Mouse (Mus musculus): ENCODE measurements at regions not wholly inside any gene's neighbourhood (a gene's known extent, or its start where the extent isn't known, plus 50 kb on each side); places are given as distances from the start of the nearest gene placed in this dataset.

DNA sequence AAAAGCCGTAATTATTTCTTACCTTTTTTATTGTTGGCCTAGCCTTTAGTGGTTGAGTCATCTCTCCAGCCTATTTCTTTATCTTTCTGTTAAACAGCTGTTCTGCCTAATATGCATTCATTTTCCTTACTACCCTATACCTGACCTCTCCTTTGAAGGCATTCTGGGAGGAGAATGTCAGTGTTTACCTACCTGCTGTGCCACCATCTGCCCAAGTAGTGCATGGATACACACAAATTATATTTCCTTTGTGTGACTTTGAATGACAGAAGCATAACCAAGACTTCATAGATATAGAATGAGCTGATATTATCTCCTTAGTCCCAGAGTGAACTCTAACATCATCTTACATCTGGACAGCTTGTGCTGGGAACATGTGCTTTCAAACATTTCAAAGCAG is 293.5 kb upstream of the Tom1l1 start:
- Histone ChIP-seq H3K36me3 (ENCODE audit: control insufficient read depth, insufficient read depth, low read length) (no peaks in the 10 kb centered on the region), H3K9me3 (ENCODE audit: control insufficient read depth, low read length) (no peaks in the 10 kb centered on the region), H3K27ac (replicated peaks; ENCODE audit: low read depth, low read length) (no peak overlapping the region), H3K4me2 (ENCODE audit: low read depth, severe bottlenecking) (no peak overlapping the region), H3K9ac (ENCODE audit: low read length) (no peak overlapping the region), H3K4me1 (ENCODE audit: control insufficient read depth, insufficient read depth, low read length) (no peaks in the 10 kb centered on the region), H3K4me3 (ENCODE audit: low read depth, low read length) (no peak overlapping the region), H3K27me3 (ENCODE audit: control insufficient read depth, insufficient read depth, low read length) (no peaks in the 10 kb centered on the region)
- no peak for ATAC-seq (ENCODE audit: insufficient number of reproducible peaks, low FRiP score, low TSS enrichment, low read depth)
- WGBS: 96% methylated on average over 1 of the region's 1 CpGs
- no peak for DNase-seq (ENCODE audit: low spot score)

DNA sequence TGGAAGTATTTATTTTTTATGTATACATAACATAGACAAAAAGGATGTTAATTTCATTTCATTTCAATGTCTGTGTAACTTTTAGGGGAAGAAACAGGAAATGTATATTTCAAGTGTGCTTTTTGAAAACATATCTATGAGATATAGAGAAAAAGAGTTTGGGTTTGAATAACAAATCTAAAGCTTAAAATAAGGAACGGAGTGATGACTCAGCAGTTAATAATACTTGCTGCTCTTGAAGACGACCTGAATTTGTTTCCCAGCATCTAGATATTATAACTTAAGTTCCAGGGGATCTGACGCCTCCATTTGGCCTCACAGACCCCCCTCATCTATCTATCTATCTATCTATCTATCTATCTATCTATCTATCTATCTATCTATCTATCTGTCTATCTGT is 290.1 kb upstream of the Tom1l1 start:
- Histone ChIP-seq H3K4me2 (ENCODE audit: low read depth, severe bottlenecking) (no peak overlapping the region), H3K36me3 (ENCODE audit: control insufficient read depth, insufficient read depth, low read length) (no peaks in the 10 kb centered on the region), H3K9ac (ENCODE audit: low read length) (no peak overlapping the region), H3K4me1 (ENCODE audit: control insufficient read depth, insufficient read depth, low read length) (no peaks in the 10 kb centered on the region), H3K27me3 (ENCODE audit: control insufficient read depth, insufficient read depth, low read length) (no peaks in the 10 kb centered on the region), H3K9me3 (ENCODE audit: control insufficient read depth, low read length) (no peaks in the 10 kb centered on the region), H3K27ac (replicated peaks; ENCODE audit: low read depth, low read length) (no peak overlapping the region), H3K4me3 (ENCODE audit: low read depth, low read length) (no peak overlapping the region)
- 83% methylated on average over 3 of the region's 3 CpGs for WGBS
- DNase-seq (ENCODE audit: low spot score): no peak
- no peak for ATAC-seq (ENCODE audit: insufficient number of reproducible peaks, low FRiP score, low TSS enrichment, low read depth)

DNA sequence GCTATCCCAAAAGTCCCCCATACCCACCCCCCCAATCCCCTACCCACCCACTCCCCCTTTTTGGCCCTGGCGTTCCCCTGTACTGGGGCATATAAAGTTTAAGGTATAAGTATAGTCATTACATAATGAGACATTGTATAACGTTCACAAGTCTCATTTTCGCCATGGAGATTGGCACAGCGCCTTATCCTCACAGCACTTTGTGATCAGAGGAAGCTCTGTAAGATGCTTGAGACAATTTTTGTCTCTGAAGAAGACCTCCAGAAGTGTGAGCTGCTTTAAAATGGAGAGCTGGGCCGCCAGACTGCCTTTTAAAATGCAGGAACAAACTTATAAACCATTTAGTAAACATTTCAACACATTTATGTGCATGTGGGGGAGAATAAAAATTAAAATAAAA is 252.9 kb upstream of the Tom1l1 start:
- Histone ChIP-seq H3K4me3 (ENCODE audit: low read depth, low read length) (no peak overlapping the region), H3K36me3 (ENCODE audit: control insufficient read depth, insufficient read depth, low read length) (no peaks in the 10 kb centered on the region), H3K4me2 (ENCODE audit: low read depth, severe bottlenecking) (no peak overlapping the region), H3K27me3 (ENCODE audit: control insufficient read depth, insufficient read depth, low read length) (no peaks in the 10 kb centered on the region), H3K9me3 (ENCODE audit: control insufficient read depth, low read length) (no peaks in the 10 kb centered on the region), H3K27ac (replicated peaks; ENCODE audit: low read depth, low read length) (no peak overlapping the region), H3K9ac (ENCODE audit: low read length) (no peak overlapping the region), H3K4me1 (ENCODE audit: control insufficient read depth, insufficient read depth, low read length) (no peaks in the 10 kb centered on the region)
- DNase-seq (ENCODE audit: low spot score) (no peak), ATAC-seq (ENCODE audit: insufficient number of reproducible peaks, low FRiP score, low TSS enrichment, low read depth) (no peak)
- WGBS: 79% methylated on average over 5 of the region's 5 CpGs

DNA sequence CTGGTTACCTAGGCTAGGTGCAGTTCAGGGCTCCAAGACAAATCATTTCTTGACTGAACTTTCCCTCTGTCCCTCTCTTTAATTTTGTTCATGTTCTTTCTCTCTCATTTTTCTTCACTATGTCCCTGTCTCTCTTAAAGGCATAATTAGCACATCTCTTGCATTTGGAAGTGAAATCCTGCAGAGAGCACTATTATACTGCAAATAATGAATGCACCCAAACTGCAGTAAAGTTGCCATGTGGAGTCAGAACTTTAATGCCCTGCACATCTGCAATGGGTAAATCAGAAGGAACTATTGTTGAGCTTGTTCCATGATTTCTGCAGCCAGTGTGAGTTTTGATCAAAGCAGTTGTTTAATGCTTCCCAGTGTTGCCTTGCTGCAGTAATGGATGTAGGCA is 237.6 kb upstream of the Tom1l1 start:
- Histone ChIP-seq H3K9me3 (ENCODE audit: control insufficient read depth, low read length) (no peaks in the 10 kb centered on the region), H3K4me3 (ENCODE audit: low read depth, low read length) (no peak overlapping the region), H3K4me2 (ENCODE audit: low read depth, severe bottlenecking) (no peak overlapping the region), H3K36me3 (ENCODE audit: control insufficient read depth, insufficient read depth, low read length) (no peaks in the 10 kb centered on the region), H3K27ac (replicated peaks; ENCODE audit: low read depth, low read length) (no peak overlapping the region), H3K4me1 (ENCODE audit: control insufficient read depth, insufficient read depth, low read length) (no peaks in the 10 kb centered on the region), H3K27me3 (ENCODE audit: control insufficient read depth, insufficient read depth, low read length) (no peaks in the 10 kb centered on the region), H3K9ac (ENCODE audit: low read length) (no peak overlapping the region)
- ATAC-seq (ENCODE audit: insufficient number of reproducible peaks, low FRiP score, low TSS enrichment, low read depth) (no peak), DNase-seq (ENCODE audit: low spot score) (no peak)

- 74% methylated on average over 3 of the region's 3 CpGs for WGBS
- no peaks in the 10 kb centered on the region for H3K4me1 ChIP-seq (ENCODE audit: control insufficient read depth, insufficient read depth, low read length)
- ATAC-seq (ENCODE audit: insufficient number of reproducible peaks, low FRiP score, low TSS enrichment, low read depth): no peak
Measured at GRCm38 (mm10) chr11:90917782-90918181, 229.6 kb upstream of the Tom1l1 start.

DNA sequence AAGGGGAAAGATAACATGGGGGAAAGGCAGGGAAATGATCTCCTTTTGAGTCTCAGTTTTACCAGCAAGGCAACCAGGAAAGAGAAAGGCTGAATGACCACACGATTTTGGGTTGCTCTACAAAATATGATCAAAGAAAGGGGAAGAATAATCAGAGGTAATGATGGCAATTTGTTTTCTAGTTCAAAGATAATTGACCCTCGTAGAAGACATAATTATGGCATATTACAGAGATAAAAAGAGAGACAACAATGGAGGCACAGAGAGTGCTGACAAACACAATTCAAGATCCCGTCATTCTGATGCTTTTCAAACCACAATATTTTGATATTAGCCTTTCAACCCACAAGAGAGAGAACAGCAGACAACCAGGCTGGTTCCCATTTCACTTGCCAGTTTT is 206.1 kb upstream of the Tom1l1 start:
- Histone ChIP-seq H3K9me3 (ENCODE audit: control insufficient read depth, low read length) (no peaks in the 10 kb centered on the region), H3K36me3 (ENCODE audit: control insufficient read depth, insufficient read depth, low read length) (no peaks in the 10 kb centered on the region), H3K4me1 (ENCODE audit: control insufficient read depth, insufficient read depth, low read length) (no peaks in the 10 kb centered on the region), H3K27ac (replicated peaks; ENCODE audit: low read depth, low read length) (no peak overlapping the region), H3K4me3 (ENCODE audit: low read depth, low read length) (no peak overlapping the region), H3K4me2 (ENCODE audit: low read depth, severe bottlenecking) (no peak overlapping the region), H3K9ac (ENCODE audit: low read length) (no peak overlapping the region), H3K27me3 (ENCODE audit: control insufficient read depth, insufficient read depth, low read length) (no peaks in the 10 kb centered on the region)
- ATAC-seq (ENCODE audit: insufficient number of reproducible peaks, low FRiP score, low TSS enrichment, low read depth) (no peak), DNase-seq (ENCODE audit: low spot score) (no peak)
- 74% methylated on average over 3 of the region's 3 CpGs for WGBS

More at GRCm38 (mm10) chr11:90917782-90918181, 229.6 kb upstream of the Tom1l1 start:
- no peak for DNase-seq (ENCODE audit: low spot score)
- Histone ChIP-seq H3K9ac (ENCODE audit: low read length) (no peak overlapping the region), H3K27me3 (ENCODE audit: control insufficient read depth, insufficient read depth, low read length) (no peaks in the 10 kb centered on the region), H3K27ac (replicated peaks; ENCODE audit: low read depth, low read length) (no peak overlapping the region), H3K36me3 (ENCODE audit: control insufficient read depth, insufficient read depth, low read length) (no peaks in the 10 kb centered on the region), H3K4me3 (ENCODE audit: low read depth, low read length) (no peak overlapping the region), H3K4me2 (ENCODE audit: low read depth, severe bottlenecking) (no peak overlapping the region), H3K9me3 (ENCODE audit: control insufficient read depth, low read length) (no peaks in the 10 kb centered on the region)

- Histone ChIP-seq H3K27me3 (ENCODE audit: control insufficient read depth, insufficient read depth, low read length) (no peaks in the 10 kb centered on the region), H3K4me3 (ENCODE audit: low read depth, low read length) (no peak overlapping the region), H3K9me3 (ENCODE audit: control insufficient read depth, low read length) (no peaks in the 10 kb centered on the region), H3K36me3 (ENCODE audit: control insufficient read depth, insufficient read depth, low read length) (no peaks in the 10 kb centered on the region), H3K27ac (replicated peaks; ENCODE audit: low read depth, low read length) (no peak overlapping the region), H3K9ac (ENCODE audit: low read length) (no peak overlapping the region), H3K4me1 (ENCODE audit: control insufficient read depth, insufficient read depth, low read length) (no peaks in the 10 kb centered on the region), H3K4me2 (ENCODE audit: low read depth, severe bottlenecking) (no peak overlapping the region)
- ATAC-seq (ENCODE audit: insufficient number of reproducible peaks, low FRiP score, low TSS enrichment, low read depth): no peak
- DNase-seq (ENCODE audit: low spot score): no peak
Measured at GRCm38 (mm10) chr11:90873122-90873521, 185.0 kb upstream of the Tom1l1 start.

DNA sequence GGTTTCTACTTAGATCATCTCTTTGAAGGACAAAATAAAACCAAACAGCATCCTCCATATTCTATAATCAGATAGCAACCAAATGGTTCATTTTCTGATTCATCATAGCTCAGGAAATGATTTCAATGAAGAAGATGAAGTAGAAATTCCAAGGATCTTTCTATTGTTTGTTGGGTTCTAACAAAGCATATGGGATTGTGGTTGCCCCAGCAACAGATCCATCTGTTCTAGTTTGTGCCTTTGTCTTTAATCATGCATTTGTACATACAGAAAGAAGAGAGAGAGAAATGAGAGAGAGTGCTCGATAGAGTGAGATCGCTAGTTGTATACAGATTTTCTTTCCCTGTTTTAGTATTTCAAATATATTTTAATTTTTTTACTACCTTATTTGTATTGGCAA is 183.5 kb upstream of the Tom1l1 start:
- H3K27ac ChIP-seq (replicated peaks; ENCODE audit: low read depth, low read length): no peak overlapping the region
- no peaks in the 10 kb centered on the region for H3K36me3 ChIP-seq (ENCODE audit: control insufficient read depth, insufficient read depth, low read length)
- DNase-seq (ENCODE audit: low spot score) (no peak), ATAC-seq (ENCODE audit: insufficient number of reproducible peaks, low FRiP score, low TSS enrichment, low read depth) (no peak)
- no peaks in the 10 kb centered on the region for H3K4me1 ChIP-seq (ENCODE audit: control insufficient read depth, insufficient read depth, low read length)
- H3K4me2 ChIP-seq (ENCODE audit: low read depth, severe bottlenecking): no peak overlapping the region
- no peak overlapping the region for H3K9ac ChIP-seq (ENCODE audit: low read length)
- no peaks in the 10 kb centered on the region for H3K27me3 ChIP-seq (ENCODE audit: control insufficient read depth, insufficient read depth, low read length)
- no peaks in the 10 kb centered on the region for H3K9me3 ChIP-seq (ENCODE audit: control insufficient read depth, low read length)
- 95% methylated on average over 2 of the region's 2 CpGs for WGBS
- H3K4me3 ChIP-seq (ENCODE audit: low read depth, low read length): no peak overlapping the region

DNA sequence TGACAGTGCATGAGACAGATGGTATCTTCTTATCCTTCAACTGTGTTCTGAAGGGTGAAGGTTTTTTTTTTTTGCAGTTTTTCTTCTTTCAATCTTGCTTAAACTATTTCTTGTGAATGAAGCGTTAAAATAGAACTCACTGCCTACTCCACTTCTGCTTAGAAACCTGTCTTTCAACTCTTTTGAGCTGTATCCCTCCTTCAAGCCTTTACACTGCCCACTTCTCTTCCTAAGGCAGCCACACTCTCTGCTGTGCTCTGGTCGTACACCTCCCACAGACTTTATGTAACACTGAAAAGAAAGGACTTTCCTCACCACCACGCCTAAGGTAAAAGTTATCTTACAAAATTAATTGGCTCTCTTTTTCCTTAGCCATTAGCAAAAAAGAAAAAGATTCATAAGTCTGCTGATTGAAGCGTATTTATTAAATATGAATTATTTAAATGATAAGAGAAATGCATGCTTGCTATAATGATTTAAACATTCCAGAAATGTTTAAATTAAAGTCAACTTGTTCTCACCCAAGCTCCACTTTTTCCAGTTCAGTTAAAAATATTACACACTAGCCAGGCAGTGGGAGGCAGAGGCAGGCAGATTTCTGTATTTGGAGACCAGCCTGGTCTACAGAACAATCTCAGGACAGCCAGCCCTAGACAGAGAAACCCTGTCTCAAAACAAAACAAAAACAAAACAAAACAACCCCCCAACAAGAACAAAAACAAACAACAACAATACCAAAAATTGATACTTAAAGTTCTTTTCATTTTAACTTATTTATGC is 176.0 kb upstream of the Tom1l1 start:
- Histone ChIP-seq H3K9me3 (ENCODE audit: control insufficient read depth, low read length) (no peaks in the 10 kb centered on the region), H3K4me1 (ENCODE audit: control insufficient read depth, insufficient read depth, low read length) (no peaks in the 10 kb centered on the region), H3K27ac (replicated peaks; ENCODE audit: low read depth, low read length) (no peak overlapping the region), H3K36me3 (ENCODE audit: control insufficient read depth, insufficient read depth, low read length) (no peaks in the 10 kb centered on the region), H3K4me3 (ENCODE audit: low read depth, low read length) (no peak overlapping the region), H3K4me2 (ENCODE audit: low read depth, severe bottlenecking) (no peak overlapping the region), H3K27me3 (ENCODE audit: control insufficient read depth, insufficient read depth, low read length) (no peaks in the 10 kb centered on the region), H3K9ac (ENCODE audit: low read length) (no peak overlapping the region)
- 78% methylated on average over 4 of the region's 4 CpGs for WGBS
- no peak for DNase-seq (ENCODE audit: low spot score)
- ATAC-seq (ENCODE audit: insufficient number of reproducible peaks, low FRiP score, low TSS enrichment, low read depth): no peak
